Mouse (Mus musculus): Measurements from ENCODE around the gene Usp53. TPM values are rescaled to one million over a fixed set of nuclear protein-coding genes. Genes with fewer than 3 reads are reported as not detected.

The Usp53 gene
- 8.3 to 21.2 TPM (median 8.7 TPM) in 3 replicates for total RNA-seq (2017)

DNA sequence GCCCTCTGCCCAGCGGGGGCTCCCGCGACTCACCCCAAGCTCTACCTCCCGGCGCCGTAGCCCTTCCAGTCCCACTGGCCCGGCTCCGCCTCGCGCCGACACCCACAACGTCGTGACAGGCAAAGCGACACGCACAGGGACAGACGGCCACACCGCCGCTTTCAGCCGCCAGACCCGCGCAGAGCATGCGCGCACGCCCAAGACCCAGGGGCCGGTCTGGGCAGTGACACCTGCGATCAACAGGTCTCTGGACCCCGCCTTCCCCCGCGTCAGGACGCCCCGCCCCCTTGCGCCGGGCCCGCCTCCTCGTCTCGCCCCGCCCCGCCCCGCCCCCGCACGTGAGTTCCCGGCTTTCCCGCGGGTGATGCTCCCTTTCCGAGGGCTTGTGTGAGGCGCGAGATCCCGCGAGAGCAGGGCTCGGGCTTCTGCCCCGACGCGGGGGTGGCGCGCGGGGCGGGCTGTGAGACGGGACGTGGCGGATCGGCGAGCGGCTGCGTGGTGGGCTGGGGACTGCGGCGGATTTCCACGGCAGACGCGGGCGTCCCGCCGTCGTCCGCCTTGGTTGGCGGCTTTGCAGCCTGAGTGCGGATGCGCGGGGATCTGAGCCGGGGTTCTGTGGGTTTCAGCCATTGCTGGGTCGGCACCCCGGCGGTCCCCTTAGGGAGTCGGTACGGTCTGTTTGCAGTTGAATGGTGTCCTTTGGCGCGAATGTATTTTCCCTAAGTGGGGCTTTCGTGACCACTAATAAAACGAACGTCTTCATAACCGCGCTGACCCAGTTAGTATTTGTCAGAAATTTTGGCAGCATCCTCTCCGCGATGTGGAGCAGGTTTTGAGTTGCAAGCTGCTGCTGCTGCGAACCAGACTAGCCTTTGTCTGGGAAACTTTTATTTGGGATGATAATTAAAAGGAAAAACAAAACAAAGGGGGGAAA lies at the start of gene Usp53:
TSS of gene Usp53 (minus strand) at position 262 of the 934 bp plus-strand sequence.
- peak; percentile 85 for ATAC-seq (replicated peaks; ENCODE audit: insufficient number of reproducible peaks, low FRiP score, low TSS enrichment, poor library complexity, severe bottlenecking)

DNA sequence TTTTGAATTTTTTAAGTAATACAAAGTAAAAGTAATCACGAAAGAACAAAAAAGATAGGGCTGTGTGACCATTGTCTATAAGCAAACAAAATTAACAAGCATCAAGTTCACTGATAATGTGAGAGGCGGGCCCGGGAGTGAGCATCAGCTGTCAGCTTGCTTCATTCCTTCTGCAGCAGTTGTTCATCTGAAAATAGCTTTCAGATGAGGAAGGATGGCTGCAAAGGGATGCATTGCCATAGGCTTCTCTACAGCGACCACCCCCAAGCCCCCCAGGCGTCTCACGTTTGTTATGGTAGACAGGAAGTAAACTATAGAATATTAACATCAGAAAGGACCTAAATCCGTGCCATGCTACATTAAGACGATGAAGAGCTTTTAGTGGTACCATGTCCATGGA lies 49.5 kb upstream of the Usp53 start:
- ATAC-seq (replicated peaks; ENCODE audit: insufficient number of reproducible peaks, low FRiP score, low TSS enrichment, poor library complexity, severe bottlenecking): no peak

DNA sequence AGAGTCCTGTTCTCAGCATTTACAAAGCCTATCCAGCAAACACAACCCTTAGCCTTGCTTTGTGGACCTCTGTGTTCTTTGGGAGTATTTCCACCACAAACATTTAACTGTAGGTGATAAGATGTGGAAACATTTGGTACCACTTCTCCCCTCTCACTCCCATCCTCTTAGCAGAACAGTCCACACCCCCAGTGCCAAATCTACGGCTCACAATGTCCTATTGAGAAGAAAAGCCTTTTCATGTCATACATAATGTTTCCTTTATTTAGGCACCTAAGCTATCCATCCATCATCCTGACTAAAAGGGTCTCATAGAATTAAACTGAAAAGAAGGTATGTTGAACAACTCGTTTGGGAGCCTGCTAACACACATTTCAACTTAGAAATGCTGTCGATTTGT lies 41.3 kb upstream of the Usp53 start:
- ATAC-seq (replicated peaks; ENCODE audit: insufficient number of reproducible peaks, low FRiP score, low TSS enrichment, poor library complexity, severe bottlenecking): no peak

GRCm38 (mm10) chr3:123024496-123025234 lies 40.4 kb upstream of the Usp53 start:
- no peak for ATAC-seq (replicated peaks; ENCODE audit: insufficient number of reproducible peaks, low FRiP score, low TSS enrichment, poor library complexity, severe bottlenecking)

DNA sequence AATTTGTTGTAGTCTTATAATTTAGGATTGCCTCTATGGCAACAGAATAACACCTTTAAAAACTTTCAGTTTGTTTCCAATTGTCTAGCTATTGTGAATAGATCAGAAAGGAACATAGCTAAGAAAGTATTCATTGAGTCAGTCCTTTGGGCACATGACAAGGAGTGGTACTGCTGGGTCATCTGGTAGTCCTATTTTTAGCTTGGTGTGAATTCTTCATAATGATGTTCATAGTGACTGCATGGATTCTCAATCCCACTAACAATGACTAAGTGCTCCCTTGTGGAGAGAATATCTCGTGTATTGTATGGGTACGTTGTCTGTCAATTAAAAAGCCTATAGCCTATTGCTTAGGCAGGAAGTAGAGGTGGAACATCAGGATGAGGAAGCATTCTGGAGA lies 34.5 kb upstream of the Usp53 start:
- ATAC-seq (replicated peaks; ENCODE audit: insufficient number of reproducible peaks, low FRiP score, low TSS enrichment, poor library complexity, severe bottlenecking): no peak

- no peak for ATAC-seq (replicated peaks; ENCODE audit: insufficient number of reproducible peaks, low FRiP score, low TSS enrichment, poor library complexity, severe bottlenecking)
These were observed 29.2 kb upstream of the Usp53 start for GRCm38 (mm10) chr3:123013476-123013875.

- no peak for ATAC-seq (replicated peaks; ENCODE audit: insufficient number of reproducible peaks, low FRiP score, low TSS enrichment, poor library complexity, severe bottlenecking)
These were observed 25.1 kb upstream of the Usp53 start for GRCm38 (mm10) chr3:123009417-123009816.

- ATAC-seq (replicated peaks; ENCODE audit: insufficient number of reproducible peaks, low FRiP score, low TSS enrichment, poor library complexity, severe bottlenecking): no peak
These were observed 23.1 kb upstream of the Usp53 start for GRCm38 (mm10) chr3:123007386-123007785.

- ATAC-seq (replicated peaks; ENCODE audit: insufficient number of reproducible peaks, low FRiP score, low TSS enrichment, poor library complexity, severe bottlenecking): no peak
These were observed 16.7 kb upstream of the Usp53 start for GRCm38 (mm10) chr3:123001053-123001452.

GRCm38 (mm10) chr3:122998511-122998910 lies 14.2 kb upstream of the Usp53 start:
- ATAC-seq (replicated peaks; ENCODE audit: insufficient number of reproducible peaks, low FRiP score, low TSS enrichment, poor library complexity, severe bottlenecking): no peak

- ATAC-seq (replicated peaks; ENCODE audit: insufficient number of reproducible peaks, low FRiP score, low TSS enrichment, poor library complexity, severe bottlenecking): no peak
These were observed 12.7 kb upstream of the Usp53 start for GRCm38 (mm10) chr3:122996968-122997367.

- ATAC-seq (replicated peaks; ENCODE audit: insufficient number of reproducible peaks, low FRiP score, low TSS enrichment, poor library complexity, severe bottlenecking): no peak
These were observed 2.6 kb upstream of the Usp53 start for GRCm38 (mm10) chr3:122986906-122987305.

- ATAC-seq (replicated peaks; ENCODE audit: insufficient number of reproducible peaks, low FRiP score, low TSS enrichment, poor library complexity, severe bottlenecking): no peak
These were observed 2.1 kb upstream of the Usp53 start for GRCm38 (mm10) chr3:122986386-122986785.

- ATAC-seq (replicated peaks; ENCODE audit: insufficient number of reproducible peaks, low FRiP score, low TSS enrichment, poor library complexity, severe bottlenecking): no peak
These were observed 1.1 kb upstream of the Usp53 start for GRCm38 (mm10) chr3:122985183-122985944.

DNA sequence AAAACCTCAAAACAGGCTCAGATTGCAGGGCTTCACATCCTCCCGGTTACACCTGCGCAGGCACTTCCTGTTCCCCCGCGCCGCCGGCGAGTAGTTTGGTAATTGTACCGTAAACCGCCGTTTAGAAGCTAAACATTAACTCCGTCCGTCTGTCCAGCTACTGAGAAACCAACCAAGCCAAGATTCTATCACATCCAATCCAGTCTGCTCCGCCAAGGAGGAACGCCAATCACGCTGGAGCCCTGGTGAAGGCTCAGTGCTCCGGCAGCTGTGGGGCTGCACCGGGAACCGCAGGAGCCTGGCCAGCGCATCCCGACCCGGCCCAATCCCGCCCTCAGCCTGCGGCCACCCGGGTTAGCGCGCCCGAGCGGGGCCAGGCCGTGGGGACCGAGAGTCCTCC lies 461 bp downstream of the Usp53 start:
- peak; percentile 54 for ATAC-seq (replicated peaks; ENCODE audit: insufficient number of reproducible peaks, low FRiP score, low TSS enrichment, poor library complexity, severe bottlenecking)

DNA sequence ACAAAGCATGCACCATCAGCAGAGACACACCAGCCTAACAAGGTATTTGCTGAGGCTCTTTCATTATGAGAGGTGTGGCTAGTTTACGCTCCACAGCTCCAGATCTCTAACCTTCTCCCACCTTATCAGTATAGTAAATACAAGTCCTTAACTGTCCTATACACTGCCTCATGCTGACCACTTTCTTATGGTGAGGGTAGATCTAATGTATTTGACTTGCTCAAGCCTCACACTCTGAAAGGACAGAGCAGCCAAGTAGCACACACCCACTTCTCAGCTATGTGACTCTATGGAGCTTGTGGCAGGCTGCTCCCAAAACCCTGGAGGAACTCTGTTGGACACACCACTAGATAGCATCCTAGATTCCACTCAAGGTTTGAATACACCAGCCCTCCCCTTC lies 8.3 kb downstream of the Usp53 start:
- no peak for ATAC-seq (replicated peaks; ENCODE audit: insufficient number of reproducible peaks, low FRiP score, low TSS enrichment, poor library complexity, severe bottlenecking)

DNA sequence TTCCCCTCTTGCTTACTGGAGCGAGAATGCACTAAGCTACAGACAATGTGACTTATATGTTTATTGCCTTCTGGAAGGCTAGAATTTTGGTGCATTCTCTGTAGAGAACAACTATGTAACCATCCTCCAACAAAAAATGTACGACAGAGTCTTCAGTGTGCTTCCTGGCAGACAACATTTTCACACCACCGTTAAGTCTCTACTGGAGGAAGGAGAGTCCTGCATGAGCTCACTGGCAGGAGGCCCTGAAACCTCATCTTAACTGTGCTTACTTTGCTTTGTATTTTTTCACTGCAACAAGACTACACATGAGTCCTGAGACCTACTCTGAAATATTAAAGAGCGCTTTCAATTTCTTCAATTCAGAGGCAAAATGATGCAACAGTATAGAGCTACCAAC lies 8.9 kb downstream of the Usp53 start:
- ATAC-seq (replicated peaks; ENCODE audit: insufficient number of reproducible peaks, low FRiP score, low TSS enrichment, poor library complexity, severe bottlenecking): no peak

GRCm38 (mm10) chr3:122974833-122975232 lies 9.5 kb downstream of the Usp53 start:
- no peak for ATAC-seq (replicated peaks; ENCODE audit: insufficient number of reproducible peaks, low FRiP score, low TSS enrichment, poor library complexity, severe bottlenecking)

DNA sequence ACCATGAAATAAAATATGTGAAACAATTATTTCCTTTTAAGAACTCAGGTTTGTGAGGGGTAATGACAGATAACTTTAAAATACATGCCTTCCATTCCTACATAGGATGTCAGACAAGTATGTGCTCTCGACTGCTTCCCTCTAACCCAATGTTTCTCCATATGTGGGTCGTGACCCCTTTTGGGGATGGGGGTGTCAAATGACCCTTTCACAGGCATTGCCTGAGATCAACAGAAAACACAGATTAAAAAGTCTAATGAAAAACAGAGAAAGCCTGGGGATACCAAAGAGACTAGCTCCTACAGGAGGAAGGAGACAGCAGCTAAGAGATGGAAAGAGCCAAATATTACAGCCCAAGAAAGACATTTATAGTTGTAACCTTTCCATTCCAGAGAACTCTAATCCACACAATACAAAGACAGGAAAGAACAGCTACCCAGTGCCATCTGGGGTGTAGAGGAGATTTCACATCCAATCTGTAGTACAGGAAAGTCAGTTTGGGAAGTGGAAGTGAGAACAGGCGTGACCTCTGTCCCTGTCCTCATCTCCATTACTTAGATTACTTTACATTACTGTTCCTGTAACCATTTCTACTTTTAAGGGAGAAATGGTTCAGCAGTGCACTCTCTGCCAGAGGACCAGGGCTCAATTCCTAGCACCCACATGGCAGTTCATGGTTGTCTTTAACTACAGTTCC lies 12.0 kb downstream of the Usp53 start:
- no peak for ATAC-seq (replicated peaks; ENCODE audit: insufficient number of reproducible peaks, low FRiP score, low TSS enrichment, poor library complexity, severe bottlenecking)

Data from monocyte, adult 5-6 weeks (primary cell).